Mouse (Mus musculus): Measurements from ENCODE around the gene Dhcr24.
A peak's percentile ranks its signal among the peaks of the same experiment; 100 is the strongest.

The Dhcr24 gene

GRCm38 (mm10) chr4:106606639-106607554, 46.1 kb downstream of the Dhcr24 start:
- no peak for DNase-seq (ENCODE audit: low spot score)

- DNase-seq (ENCODE audit: low spot score) = no peak
These were observed 47.1 kb downstream of the Dhcr24 start for GRCm38 (mm10) chr4:106607905-106608304.

DNA sequence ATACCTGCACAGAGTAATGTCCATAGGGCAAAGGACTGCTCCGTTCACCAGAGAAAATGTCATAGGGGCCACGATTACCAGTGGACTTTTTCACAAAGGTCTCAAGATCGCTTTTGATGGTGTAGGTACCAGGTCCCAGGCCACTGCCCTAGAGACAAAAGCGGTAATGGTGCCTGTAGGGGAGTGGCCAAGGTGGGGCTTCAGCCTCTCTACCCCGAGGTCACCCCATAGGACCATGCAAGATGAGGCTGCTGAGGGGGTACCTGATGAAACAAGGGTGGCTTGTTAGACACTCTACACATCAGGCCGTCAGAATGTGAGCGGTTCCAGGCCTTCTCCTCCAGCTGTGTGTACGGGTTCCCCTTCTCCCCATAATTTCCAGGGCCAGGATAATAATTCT, 52.3 kb downstream of the Dhcr24 start:
- DNase-seq (ENCODE audit: low spot score) = no peak

- DNase-seq (ENCODE audit: low spot score) = no peak
These were observed 52.7 kb downstream of the Dhcr24 start for GRCm38 (mm10) chr4:106613560-106613959.

DNA sequence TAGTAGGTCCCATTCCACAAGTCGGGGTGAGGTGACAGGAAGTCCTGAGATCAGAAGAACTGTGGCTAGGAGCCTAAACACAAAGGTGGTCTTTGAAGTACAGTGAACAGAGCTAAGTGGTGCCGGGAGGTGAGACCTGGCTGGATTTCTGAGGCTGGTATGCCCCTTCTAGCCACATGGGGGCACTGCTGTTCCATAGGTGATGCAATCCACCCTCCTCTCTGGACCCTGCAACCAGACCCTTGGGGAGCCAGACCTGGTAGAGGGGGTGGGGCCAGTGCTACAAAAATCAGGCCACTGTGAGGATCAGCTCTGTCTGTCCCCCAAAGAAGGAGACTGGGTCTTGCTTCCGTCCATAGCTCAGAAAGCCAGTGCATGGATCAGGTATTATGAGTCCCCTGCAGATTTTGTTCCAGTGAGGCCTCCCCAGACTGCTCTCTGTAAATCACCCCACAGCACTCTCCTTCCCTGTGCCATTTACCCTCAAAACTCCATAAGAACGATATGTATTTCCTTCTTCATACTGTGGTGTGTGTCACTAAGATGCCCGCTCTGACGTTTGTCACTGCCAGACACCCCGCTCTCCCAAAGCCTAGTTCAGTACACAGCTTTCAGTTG, 53.5 kb downstream of the Dhcr24 start:
- peak; percentile 63 for DNase-seq (ENCODE audit: low spot score)

DNA sequence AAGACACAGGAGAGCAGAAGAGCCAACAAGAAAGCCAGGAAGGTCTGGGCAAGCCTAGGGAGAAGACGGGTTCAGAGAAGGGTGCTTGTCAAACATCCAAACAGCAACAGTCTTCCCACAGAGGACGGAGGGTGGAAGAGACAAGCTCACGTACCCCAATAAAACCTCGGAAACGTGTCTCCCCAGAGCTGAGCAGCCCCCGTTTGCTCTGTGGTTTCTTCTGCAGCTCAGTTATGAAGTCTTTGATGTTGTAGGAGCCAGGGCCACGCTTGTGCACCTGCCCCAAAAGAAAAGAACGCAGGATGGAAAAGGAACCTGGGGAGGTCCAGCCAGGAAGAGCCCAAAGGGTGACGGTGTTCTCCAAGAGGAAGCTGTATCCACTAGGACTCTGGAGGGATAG, 54.0 kb downstream of the Dhcr24 start:
- no peak for DNase-seq (ENCODE audit: low spot score)

DNA sequence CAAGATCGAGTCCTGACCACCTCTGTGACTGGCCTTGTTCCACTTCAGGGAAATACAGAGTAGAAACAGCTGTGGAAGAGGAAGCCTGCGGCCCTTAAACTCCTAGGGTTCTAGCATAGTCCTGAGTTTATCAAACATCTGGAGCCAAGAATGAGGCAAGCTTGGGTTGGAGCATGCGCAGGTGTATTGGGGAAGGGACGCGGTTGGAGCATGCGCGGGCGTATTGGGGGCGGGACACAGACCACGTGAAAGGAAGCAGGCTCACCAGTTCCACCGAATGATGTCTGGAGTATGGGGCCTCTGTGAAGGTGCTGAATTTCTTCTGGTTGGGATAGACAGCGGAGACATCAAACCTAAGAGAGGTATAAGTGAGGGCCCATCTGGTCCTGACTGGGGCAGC, 54.8 kb downstream of the Dhcr24 start:
- DNase-seq (ENCODE audit: low spot score) = no peak

DNA sequence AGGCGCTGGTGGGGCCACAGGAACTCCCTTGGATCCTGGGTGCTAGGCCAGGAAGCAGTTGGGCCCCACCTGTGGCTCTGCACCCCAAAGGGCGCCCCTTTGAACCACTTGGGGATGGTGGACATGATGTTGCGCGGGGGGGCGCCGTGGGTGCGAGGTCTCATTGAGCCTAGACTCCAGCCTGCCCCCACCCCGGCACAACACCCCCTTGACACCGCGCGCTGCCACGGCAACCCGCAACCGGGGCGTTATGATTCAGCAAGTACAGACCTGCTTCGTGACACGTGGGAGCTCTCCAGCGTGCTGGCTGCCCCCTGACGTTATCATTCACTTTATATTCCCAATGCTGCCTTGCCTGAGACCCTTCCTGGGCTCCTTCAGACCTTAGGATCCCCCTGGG, 56.2 kb downstream of the Dhcr24 start, which contains the start of gene Lexm:
Gene Lexm, minus strand, starts transcription at position 186 of the 400 bp plus-strand sequence.
- no peak for DNase-seq (ENCODE audit: low spot score)

DNA sequence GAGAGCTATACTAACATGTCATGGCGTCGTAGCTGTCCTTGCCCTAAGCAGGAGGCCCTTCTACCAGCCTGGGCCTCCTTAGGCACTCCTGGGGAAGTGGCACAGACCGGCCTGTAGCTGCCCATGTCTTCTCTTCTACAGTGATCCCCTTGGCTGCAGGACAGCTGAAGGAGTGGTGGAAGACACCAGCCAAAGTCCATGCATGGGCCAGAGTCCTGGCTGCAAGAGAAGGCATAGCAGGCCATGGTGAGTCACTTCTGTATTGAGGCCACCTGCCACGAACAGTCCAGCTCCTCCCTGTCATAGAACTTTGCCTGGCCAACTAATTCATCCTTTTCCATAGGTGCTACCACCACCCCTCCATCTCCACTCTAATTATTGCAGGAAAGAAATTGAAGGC, 58.1 kb downstream of the Dhcr24 start:
- DNase-seq (ENCODE audit: low spot score) = no peak

- no peak for DNase-seq (ENCODE audit: low spot score)
These were observed 60.6 kb downstream of the Dhcr24 start for GRCm38 (mm10) chr4:106621428-106621827.

- DNase-seq (ENCODE audit: low spot score) = no peak
These were observed 61.2 kb downstream of the Dhcr24 start, which contains the start of gene Ttc22 for GRCm38 (mm10) chr4:106622030-106622493. TSS of gene Ttc22 (plus strand) at chr4:106622432.

DNA sequence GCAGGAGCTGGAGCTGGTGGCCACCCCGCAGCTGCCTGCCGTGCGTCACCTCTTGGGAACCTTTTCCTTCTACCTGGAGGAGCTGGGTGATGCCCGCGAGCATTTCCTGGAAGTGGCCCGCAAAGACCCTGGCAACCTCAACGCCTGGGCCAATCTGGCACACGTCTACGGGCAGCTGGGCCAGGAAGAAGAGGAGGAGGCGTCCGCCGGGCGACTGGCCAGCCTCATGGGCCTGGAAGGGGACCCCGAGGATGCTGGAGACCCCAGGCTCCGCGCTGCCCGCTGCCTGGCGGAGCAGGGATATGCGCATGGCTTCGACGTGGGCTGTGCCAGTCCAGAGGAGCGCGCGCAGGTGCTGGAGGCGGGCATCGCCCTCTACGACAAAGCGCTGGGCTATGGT, 61.9 kb downstream of the Dhcr24 start:
- no peak for DNase-seq (ENCODE audit: low spot score)

GRCm38 (mm10) chr4:106624271-106624670, 63.4 kb downstream of the Dhcr24 start:
- no peak for DNase-seq (ENCODE audit: low spot score)

- no peak for DNase-seq (ENCODE audit: low spot score)
These were observed 67.0 kb downstream of the Dhcr24 start for GRCm38 (mm10) chr4:106627809-106628208.

DNA sequence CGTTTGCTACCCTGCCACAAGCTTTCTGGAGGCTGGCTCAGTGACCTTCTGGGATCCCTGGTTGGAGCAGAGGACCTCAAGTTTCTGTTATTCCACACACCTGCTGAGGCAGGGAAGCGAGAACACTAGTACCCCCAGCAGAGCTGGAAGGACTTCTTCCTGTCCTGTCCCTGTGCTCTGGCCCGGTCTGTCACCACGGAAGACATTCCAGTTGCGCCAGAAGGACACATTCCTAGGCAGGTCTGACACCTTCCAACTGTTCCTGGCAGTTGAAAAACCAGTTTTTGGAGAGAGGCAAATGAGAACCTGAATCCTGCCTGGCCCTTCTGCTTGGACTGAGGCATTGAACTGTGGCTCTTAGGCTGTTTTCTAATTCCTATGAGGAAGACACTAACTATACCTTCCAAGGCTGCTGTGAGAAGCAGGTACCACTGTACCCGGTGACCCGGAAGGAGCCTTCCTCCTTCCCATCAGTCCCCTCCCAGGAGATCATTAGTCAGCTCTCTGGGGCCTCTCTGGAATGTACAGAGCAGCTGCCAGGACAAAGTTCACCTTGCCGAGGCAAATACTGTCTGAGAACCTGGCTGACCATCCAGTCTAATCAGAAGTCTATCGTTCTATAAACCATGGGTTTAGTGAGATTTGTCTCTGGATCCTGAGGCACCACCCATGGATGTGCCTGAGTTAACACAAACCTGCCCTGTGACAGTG, 68.0 kb downstream of the Dhcr24 start:
- DNase-seq (ENCODE audit: low spot score) = no peak

GRCm38 (mm10) chr4:106629374-106629773, 68.5 kb downstream of the Dhcr24 start:
- no peak for DNase-seq (ENCODE audit: low spot score)

DNA sequence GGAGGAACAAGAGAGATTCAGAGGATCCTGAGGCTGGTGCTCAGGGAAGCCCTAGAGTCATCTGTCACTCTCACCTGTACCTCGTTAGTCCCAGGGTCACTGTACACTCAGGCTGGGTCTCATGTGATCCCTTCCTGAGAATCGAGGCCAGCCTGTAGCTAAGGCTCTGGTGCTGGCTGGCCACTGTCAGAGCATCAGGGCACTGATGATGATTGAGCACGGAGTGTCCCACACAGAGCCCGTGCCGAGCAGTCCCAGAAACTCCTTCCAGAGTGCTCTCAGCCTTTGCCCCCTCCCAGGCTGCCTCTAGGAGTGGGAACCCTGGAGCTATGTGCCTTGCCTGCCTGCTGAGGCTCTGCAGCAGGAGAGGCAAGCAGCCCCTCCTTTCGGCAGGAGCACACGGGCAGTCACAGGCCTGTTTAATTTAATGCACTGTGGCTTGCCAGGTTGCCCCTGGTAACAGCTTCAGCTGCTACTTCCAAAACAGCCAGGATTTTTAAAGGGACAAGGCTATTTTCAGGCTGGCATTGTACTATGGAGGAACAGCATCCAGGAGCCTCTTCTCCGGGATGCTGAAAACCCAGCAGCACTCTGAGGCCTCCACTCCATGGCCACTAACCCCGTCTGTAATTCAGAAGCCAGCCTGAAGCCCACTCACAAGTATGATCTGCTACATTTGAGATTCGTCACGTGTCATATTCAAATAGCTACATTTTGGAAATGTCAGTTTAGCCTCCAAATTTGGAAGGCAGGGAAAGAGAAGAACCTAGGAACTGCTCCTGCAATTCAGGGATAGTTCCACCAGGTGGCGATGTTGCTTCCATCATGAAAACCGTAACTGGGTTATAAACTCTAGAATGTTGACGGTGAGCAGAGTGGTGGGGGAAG, 69.7 kb downstream of the Dhcr24 start:
- DNase-seq (ENCODE audit: low spot score) = no peak

DNA sequence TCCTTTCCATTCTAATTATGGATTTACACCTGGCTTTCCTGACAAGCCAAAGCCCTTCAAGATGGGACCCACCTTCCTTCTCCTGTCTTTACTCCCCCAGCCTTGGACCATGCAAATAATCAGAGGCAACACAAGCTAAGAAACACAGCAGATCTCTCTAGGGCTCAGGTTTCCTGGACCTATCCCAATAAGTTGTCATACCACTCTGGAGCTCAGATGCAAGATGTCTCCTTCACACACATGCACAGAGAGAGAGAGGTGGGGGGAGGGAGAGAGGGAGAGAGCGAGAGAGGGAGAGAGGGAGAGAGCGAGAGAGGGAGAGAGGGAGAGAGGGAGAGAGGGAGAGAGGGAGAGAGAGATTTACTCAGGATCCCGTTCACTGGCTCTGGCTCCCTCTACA, 71.5 kb downstream of the Dhcr24 start:
- no peak for DNase-seq (ENCODE audit: low spot score)

DNA sequence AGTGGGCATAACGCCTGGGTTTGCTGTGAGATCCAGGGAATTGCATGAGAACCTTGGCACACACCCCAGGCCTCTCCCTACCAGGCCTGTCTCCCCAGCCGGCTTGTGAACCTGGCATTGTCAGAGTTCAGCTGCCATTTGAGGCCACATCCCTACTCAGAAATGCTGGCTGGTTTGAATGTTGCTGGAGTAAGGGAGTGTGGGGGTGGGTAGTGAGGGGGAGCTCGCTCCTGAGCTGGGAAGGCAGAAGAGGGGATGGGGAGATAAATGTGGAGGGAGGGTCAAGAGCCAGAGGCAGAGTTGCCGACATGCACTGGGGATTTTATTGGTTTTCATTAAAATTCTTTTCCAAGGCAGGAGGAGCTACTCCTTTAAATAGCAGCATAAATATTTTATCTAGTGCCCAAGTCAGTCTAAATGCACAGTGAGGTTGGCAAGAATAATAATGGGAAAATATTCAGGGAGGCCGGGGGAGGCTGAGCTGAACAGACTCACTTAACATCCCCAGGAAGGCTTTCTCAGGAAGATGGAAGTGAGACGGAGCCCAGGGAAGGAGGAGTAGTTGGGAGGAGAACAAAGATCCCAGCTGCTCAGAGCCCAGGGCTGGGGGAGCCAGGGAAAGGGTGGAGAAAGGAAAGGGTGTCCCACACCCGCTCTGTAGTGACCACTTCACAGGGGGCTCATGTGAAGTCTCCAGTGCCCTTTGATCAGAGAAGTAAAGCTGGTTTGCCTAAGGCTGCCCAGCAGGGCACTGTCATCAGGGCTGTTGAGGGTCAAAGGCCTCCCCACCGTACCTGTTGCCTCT, 72.6 kb downstream of the Dhcr24 start:
- no peak for DNase-seq (ENCODE audit: low spot score)

GRCm38 (mm10) chr4:106634086-106634479, 73.2 kb downstream of the Dhcr24 start:
- DNase-seq (ENCODE audit: low spot score) = no peak
